Mouse (Mus musculus): Measurements from ENCODE around the gene Tspan12.

DNA sequence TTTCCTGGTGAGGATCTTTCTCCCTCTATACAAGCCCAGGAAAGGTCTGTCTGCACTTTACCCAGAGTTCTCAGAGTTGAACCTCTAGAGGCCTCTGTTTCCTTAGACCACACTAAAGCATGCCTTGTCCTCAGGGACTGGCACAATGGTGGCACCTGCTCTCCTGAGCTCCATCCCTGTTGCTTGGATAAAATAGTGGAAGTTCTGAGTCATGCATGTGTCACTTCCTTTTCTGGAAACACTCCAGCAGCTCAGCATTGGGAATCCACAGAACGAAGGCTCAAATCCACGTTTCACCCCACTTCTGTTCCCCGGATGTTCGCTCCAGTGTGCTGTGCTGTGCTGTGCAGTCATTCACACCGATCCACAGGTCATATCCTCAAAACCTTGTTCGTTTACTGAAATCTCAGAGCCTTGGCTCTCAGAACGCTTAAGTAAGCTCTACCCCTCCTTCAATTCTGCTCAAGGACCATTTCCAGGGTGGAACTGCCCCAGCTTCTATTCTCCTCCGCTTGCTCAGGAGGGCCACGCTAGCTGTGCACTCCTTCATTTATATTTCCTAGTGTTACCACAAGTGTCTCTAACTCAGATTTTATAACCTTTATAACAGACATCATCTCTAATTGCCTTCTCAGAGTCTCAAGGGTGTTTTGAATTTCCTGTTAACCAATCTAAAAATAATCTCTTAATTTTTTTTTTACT is 83.4 kb downstream of the Tspan12 start:
- TF ChIP-seq MAZ (IDR thresholded peaks at IDR 0.05; ENCODE audit: low read depth, low read length) (no peak), KAT2A (conservative IDR thresholded peaks at IDR 0.05; ENCODE audit: low read depth, low read length) (no peak), CTCF (IDR thresholded peaks at IDR 0.05 in 2 of 3, conservative IDR thresholded peaks at IDR 0.05 in 1 of 3; ENCODE audit: control insufficient read depth in 1 of 3, insufficient read depth in 1 of 3, low read depth in 2 of 3, low read length in 3 of 3, poor library complexity in 1 of 3, severe bottlenecking in 1 of 3) (no peak), POLR2A (IDR thresholded peaks at IDR 0.05; ENCODE audit: control insufficient read depth in 1 of 2, insufficient read depth in 1 of 2, low read depth in 1 of 2, low read length in 2 of 2, poor library complexity in 1 of 2) (no peak), MAX (IDR thresholded peaks at IDR 0.05; ENCODE audit: low read length) (no peak), MAFK (IDR thresholded peaks at IDR 0.05; ENCODE audit: borderline replicate concordance, low read depth, low read length) (no peak), GABPA (IDR thresholded peaks at IDR 0.05; ENCODE audit: low read depth, low read length) (no peak)
